Mouse (Mus musculus): ENCODE measurements at regions not wholly inside any gene's neighbourhood (a gene's known extent, or its start where the extent isn't known, plus 50 kb on each side); places are given as distances from the start of the nearest gene placed in this dataset.

DNA sequence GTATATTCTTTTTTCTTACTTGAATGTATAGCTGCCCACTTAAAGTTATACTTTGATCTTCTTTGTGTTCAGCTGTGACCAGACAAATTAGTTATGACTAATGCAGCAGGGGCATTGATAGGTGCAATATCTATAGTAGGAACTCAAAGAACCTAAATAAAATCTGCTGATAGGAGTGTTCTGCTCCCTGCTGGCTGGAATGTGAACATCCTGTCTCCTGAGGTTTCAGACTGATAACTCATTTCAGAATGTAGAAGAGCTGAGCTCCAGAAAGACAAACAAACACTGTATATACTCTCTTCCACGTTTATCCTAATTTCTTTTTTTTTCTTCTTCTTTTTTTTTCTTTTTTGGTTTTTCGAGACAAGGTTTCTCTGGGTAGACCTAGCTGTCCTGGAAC is 146.9 kb downstream of the Gpat3 start:
- DNase-seq (ENCODE audit: low spot score in 2 of 2), result no peak

DNA sequence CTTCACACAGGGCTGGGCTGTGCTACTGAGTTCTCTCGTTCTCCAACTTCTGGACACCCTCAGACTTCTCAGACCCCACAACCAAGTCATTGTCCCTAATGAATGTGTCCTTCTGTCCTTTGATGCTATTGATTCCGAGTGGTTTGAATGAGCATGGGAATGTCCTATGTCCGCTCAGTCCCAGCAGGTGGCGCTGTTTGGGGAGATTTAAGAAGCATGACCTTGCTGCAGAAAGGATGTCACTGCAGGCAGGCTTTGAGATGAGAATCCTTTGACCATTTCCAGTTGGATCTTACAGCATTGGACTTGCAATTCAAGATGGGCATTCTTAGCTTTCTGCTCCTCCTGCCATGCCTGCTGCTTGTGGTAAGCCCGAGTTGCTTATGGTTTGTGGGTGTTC is 146.1 kb downstream of the Gpat3 start:
- DNase-seq (ENCODE audit: low spot score in 2 of 2), result peak in 1 of 2 experiments; percentile 53

DNA sequence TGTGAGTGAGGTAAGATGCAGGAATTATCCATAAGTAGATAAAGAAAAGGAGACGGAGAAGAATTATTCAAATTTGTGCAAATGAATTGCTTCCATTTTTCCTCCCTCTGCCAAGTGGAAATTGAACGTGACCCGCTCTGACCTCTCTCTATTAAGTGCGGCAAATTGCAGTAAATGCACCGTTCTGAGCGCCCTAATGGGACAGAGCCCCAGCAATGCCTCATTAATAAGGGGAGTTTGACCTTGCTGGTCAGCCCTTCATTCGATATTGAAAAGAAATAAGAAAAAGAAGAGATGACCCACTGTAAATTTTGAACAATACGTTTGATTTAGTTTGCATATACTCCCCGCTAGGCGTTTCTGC is 137.0 kb downstream of the Gpat3 start:
- DNase-seq (ENCODE audit: low spot score in 2 of 2), result no peak

DNA sequence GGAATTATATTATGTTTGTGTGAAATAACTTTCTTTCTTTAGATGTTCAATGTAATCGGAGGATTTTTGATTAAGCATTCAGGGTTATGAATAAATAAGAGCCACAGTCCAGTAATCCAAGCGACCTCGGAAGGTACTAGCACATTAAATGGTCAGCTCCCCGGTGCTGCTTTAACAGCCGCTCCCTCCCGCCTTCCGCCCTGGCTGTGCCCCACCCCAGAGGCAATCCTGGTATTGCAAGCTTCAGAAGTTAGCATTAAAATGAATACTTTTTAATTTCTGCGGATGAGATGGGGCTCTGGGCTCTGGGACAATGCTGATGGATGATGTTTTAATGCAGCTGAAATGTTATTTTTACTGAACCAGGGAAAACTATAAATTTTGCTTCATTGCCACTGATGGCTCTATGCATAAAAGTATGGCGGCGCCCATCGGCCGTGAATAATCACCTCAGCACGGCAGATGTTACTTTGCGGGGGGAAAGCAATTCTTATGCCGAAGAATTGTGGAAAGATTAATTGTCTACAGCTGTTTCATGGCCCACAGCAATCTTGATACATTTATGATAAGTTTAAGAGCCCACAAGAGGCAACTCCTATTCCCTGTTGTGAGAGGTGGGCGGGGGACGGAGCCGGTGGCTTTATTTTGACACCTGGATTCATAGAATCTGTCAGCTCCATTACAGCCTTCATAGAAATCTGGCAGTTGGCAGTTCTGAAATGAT is 136.5 kb downstream of the Gpat3 start:
- DNase-seq (ENCODE audit: low spot score in 2 of 2), result no peak

DNA sequence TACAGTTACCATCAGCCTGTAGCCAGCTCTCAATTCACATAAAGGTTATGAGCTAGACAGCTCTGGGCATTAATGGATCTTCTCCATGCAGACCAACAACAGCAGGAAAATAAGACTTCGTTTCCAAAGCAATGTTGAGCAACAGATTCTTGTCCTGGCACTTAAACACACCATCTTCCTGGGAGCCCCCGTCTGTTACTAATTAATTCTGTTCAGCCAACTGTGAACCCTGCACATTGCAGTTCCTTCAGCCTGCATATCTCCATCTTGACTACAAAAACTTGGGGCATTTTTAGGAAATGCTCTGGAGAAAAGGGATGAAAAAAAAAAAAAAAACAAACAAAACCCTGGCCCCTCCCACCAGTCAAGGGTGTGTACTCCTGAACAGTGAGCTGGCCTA is 131.2 kb downstream of the Gpat3 start:
- DNase-seq (ENCODE audit: low spot score in 2 of 2), result no peak

DNA sequence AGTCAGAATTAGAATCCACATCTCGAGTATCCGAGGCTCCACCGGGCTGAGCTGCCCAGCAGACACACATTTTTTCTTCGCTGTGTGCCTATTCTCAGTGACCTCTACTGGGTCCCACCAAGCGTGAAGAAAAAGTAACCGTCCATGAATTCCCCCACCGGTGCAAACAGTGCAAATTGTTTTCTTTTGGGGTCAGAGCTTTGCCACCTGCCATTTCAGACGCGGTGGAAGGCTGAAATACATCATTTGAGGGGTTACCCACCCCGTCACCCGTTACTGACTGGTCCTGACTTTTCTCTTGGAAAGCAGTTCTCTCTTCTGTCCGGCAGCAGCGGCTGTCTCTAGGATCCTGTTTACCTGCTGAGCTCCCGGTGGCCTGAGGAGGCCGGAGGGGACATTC is 105.7 kb downstream of the Gpat3 start:
- DNase-seq (ENCODE audit: low spot score in 2 of 2), result no peak
